Mouse (Mus musculus): ENCODE measurements around the gene Fads1.
"Not testable (repeated sequence)": the region's sequence is repeated elsewhere in the genome, so short reads cannot be mapped to it uniquely, and the experiment has no call there.

Fads1 gene

DNA sequence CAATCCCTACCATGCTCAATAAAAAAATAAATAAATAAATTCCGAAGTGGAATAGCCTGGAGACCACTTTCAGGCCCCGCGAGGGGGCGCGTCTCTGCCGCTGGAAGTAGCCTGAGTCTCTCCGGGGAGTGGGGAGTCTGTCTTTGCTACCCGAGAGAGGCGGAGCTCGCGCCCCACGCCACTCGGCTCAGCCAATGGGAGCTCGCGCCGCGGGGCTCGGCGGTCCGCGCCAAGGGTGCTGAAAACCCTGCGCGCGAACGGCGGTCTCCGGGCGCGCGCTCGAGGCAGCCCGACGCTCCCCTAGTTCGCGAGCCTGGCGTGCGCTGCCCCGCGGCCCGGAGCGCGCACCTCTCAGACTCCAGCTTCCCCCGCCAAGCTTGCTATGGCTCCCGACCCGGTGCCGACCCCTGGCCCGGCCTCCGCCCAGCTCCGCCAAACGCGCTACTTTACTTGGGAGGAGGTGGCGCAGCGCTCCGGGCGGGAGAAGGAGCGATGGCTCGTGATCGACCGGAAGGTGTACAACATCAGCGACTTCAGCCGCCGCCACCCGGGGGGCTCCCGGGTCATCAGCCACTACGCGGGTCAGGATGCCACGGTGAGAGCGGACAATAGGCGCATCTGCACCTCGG is at the start of gene Fads1:
Gene Fads1, plus strand, starts transcription at position 219 of the 629 bp plus-strand sequence.
- DNase-seq (ENCODE audit: low read depth, low spot score) = peak; percentile 76

DNA sequence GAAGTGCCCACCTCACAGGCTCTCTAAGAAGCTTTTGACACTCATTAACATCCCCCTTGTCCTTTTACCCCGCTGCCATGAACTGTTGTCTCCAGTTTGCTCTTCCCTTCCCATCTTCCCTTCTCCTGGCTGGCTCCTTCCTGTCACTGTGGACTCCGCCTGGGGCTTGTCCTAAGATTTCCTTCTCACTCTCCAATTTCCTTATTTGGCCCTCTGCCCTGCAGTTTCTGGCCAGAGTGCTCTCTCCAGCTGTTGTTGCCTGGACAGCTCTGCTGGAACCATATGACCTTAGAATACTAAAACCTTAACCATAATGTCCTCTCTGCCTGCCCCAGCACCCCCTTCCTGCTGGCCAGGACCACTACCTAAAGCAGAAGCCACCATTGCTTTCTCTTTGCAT is 48.0 kb upstream of the Fads1 start:
- DNase-seq (ENCODE audit: low read depth, low spot score) = no peak

DNA sequence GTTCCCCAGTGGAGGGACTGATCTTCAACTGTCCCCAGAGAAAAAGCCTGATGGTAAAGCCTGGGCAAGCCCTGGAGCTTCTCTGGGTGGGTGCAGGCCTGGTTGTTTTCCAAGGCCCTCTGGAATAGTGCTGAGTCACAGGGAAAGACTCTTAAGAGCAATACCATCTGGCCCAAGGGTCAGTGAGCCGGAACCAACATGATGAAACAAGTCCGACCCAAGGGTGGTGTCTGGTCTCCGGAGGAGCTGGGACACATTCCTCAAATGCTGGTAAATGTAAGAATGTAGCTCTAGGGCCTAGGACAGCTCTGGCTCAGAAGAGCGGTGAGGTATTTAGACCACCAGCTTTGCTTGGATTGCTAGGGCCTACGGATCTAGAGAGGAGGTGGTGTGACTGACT is 45.3 kb upstream of the Fads1 start:
- DNase-seq (ENCODE audit: low read depth, low spot score) = no peak

- no peak for DNase-seq (ENCODE audit: low read depth, low spot score)
These were observed 43.0 kb upstream of the Fads1 start for GRCm38 (mm10) chr19:10139736-10140135.

GRCm38 (mm10) chr19:10143667-10144066 is 39.0 kb upstream of the Fads1 start:
- no peak for DNase-seq (ENCODE audit: low read depth, low spot score)

- no peak for DNase-seq (ENCODE audit: low read depth, low spot score)
These were observed 38.2 kb upstream of the Fads1 start for GRCm38 (mm10) chr19:10144464-10144863.

GRCm38 (mm10) chr19:10148555-10148954 is 34.1 kb upstream of the Fads1 start:
- DNase-seq (ENCODE audit: low read depth, low spot score) = no peak

GRCm38 (mm10) chr19:10149189-10149588 is 33.5 kb upstream of the Fads1 start:
- DNase-seq (ENCODE audit: low read depth, low spot score) = no peak

DNA sequence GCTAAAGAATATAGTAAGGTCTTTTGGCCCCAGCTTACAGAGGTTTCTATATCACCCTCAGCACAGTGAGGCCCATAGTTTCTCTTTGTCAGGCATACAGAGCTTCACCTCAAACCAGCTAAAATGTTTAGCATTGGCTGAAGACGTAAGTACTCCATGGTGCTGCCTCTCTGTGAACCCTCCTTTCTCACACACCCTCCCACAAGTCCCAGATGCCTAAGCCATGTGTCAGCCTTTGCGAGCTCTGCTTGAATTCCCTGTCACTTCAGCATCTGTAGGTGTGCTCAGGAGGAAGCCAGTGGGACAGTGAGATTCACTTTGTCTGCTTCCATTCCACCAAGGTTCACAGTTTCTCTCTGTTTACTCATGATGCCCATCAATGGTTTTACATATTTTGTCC is 25.0 kb upstream of the Fads1 start:
- DNase-seq (ENCODE audit: low read depth, low spot score) = no peak

GRCm38 (mm10) chr19:10163896-10164295 is 18.8 kb upstream of the Fads1 start:
- no peak for DNase-seq (ENCODE audit: low read depth, low spot score)

DNA sequence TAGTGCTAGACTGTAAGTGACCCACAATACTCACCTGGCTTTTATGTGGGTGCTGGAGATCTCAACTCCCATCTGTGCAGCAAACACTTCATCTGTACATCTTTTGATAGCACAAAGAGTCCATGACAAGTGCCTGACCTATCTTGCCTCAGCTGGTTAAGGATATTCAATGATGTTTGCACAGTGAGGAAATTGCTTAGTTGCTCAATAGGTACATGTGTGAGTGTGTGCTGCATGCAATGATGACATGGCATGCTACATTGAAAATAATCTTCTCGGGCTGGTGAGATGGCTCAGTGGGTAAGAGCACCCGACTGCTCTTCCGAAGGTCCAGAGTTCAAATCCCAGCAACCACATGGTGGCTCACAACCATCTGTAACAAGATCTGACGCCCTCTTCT is 16.8 kb upstream of the Fads1 start:
- not testable (repeated sequence) for DNase-seq (ENCODE audit: low read depth, low spot score)

GRCm38 (mm10) chr19:10167112-10167511 is 15.6 kb upstream of the Fads1 start:
- no peak for DNase-seq (ENCODE audit: low read depth, low spot score)

GRCm38 (mm10) chr19:10167951-10168350 is 14.7 kb upstream of the Fads1 start:
- DNase-seq (ENCODE audit: low read depth, low spot score) = no peak

GRCm38 (mm10) chr19:10168441-10168840 is 14.2 kb upstream of the Fads1 start:
- DNase-seq (ENCODE audit: low read depth, low spot score) = no peak

- DNase-seq (ENCODE audit: low read depth, low spot score) = no peak
These were observed 13.5 kb upstream of the Fads1 start for GRCm38 (mm10) chr19:10169179-10169578.

GRCm38 (mm10) chr19:10169692-10170330 is 12.9 kb upstream of the Fads1 start:
- DNase-seq (ENCODE audit: low read depth, low spot score) = not testable (repeated sequence)

DNA sequence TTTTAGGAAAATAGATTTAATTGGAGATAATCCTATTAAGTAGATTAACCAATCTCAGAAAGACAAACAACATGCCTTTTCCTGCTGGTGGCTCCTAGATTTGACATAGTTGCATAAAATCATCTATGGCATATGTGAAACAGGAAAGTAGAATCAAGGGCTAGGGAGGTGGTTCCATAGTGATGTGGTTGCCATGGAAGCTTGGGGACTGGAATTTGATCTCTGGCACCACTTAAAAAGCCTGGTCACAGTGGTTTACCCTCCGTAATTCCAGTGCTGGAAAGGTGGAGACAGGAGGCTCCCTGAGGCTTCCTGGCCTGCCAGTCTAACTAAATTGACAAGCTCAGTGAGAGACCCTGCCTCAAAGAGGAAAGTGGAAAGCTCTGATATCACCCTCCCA is 12.2 kb upstream of the Fads1 start:
- no peak for DNase-seq (ENCODE audit: low read depth, low spot score)

DNA sequence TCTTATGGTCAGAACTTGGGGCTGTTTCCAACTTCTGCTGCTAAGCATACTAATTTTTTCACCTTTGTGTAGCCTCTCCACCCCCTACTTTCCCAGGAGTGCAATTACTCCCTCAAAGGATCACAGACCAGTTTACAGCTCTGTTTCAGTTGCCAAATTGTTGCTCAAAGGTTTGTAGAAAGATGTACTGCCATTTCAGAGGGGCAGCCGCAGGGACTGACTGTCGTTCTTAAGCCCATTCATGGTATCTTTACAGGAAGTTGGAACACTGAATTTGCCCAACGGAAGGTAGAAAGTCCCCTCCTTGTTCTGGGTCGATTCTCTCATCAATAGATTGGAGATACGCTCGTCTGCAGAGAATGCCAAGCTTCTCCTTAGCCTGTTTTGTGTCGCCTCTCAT is 11.3 kb upstream of the Fads1 start:
- DNase-seq (ENCODE audit: low read depth, low spot score) = no peak

GRCm38 (mm10) chr19:10171846-10172245 is 10.8 kb upstream of the Fads1 start:
- DNase-seq (ENCODE audit: low read depth, low spot score) = no peak

- DNase-seq (ENCODE audit: low read depth, low spot score) = peak; percentile 70
These were observed 9.5 kb upstream of the Fads1 start for GRCm38 (mm10) chr19:10173116-10173718.

DNA sequence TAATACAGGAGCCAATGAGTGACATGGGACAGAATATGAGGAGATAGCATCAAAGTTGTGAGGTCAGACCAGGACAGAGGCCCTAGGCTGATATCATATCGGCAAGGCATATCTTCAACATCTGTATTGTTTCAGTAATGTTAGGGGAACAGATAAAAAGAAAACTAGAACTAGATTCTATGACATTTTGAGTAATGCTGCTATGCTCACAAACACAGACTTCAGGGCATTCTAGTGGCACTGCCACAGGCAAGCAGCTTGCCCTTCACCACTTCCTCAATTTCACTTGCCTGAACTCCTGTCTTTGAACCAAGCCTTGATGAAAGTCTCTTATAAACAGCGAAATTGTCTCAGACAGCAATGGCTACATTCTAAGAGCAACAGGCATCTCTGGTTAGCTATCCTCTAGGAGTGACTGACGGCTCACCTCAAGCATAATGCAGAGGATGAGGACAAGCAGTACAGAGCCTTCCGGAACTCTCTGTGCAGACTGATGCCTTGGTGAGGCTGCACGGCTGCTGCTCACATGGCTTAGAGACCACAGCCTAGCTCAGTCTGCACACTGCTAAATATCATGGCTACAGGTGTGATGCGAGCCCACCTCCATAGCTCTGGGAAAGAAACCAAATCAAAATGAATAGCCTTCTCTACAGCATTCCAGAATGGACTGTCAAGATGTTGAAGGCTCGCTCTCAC is 8.7 kb upstream of the Fads1 start:
- DNase-seq (ENCODE audit: low read depth, low spot score) = no peak

- no peak for DNase-seq (ENCODE audit: low read depth, low spot score)
These were observed 7.7 kb upstream of the Fads1 start for GRCm38 (mm10) chr19:10174956-10175355.

DNA sequence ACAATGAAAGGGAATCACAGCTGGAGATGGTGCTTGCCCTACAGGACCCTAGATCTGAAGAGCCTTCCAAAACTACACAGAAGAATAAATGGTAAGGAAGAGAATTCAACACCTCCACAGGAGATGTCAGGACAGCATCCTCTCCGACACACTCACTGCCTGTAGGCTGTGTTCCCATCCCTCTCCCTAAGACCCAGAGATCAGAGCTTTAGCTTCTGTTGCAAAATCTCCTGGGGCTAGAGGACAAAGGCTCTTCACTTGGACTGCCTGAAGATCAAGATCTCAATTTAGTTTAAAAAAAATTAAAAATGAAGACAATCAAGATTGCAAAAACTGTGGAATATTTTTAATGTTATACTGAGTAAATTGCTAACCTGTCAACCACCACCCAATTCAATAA is 6.2 kb upstream of the Fads1 start:
- no peak for DNase-seq (ENCODE audit: low read depth, low spot score)
